Mouse (Mus musculus) leukemia stem cell, adult 10-12 weeks (primary cell): ENCODE measurements around the gene Tmem237. TPM values are rescaled to one million over a fixed set of nuclear protein-coding genes. Genes with fewer than 3 reads are reported as not detected.

ENCODE experiments used
- polyA plus RNA-seq: library from polyadenylated mRNA; stranded (reverse); fragments of >175 nt; gene quantifications from 2 replicates; pipeline ENCODE4 v1.2.3, GENCODE M21; 2012; ENCODE audit warnings: low replicate concordance

Gene Tmem237
- 0.41 and 2.6 TPM in 2 replicates for polyA plus RNA-seq

DNA sequence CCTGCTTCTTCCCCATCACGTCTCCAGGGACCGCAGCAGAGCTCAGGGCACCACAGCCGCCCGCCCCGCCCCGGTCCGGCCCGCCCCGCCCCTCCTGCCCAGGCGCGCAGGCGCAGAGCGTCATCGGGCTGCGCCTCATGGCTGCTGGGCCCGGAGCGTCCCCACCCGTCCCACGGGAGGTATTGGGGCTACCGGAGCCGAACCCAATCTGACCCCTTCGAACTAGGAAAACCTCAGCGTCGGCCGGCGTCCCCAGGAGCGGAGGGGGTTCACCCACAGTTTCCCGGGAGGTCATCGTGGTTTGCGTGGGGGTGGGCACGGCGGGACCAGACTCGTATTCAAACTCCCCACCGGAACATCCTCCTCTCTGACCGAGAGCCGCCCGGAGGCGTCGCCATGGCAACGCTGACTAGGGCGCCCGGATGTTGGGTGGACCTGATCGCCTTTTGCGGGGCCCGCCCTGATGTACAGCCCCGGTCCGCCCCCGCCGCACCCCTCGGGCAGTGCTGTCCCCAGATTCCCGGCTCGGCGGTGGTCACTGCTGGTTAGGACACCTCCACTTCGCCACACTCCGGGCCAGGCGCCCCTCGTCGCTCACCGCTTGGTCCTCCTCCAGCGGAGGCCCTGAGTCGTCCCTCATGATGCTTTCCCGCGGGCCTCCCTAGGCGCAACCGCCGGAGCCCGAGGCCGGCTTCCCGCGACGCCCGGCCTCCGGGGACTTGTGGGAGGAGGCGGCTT, at the start of gene Tmem237:
Gene Tmem237 (minus strand): TSS at position 689 of the 738 bp plus-strand sequence.

DNA sequence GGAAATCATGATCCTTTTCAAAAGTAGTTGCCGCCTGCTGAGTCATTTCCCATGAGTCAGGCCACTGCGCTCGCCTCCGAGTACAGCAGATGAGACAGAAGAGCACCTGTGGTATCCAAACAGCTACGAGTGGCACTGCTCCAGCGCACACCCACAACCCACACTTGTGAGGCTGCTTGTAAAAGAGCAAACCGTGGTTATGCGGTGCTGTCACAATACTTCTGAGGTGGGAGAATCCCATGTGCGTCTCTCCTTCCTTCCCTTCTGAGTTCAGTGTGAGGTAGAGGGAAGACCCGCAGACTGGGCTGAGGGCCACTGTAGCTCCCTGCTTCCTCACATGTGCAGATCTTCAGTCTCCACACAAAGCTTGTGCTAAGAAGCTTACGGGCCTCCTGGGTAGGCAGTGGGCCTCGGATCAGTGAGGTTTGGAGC, 42.8 kb upstream of the Tmem237 start, which contains the start of gene Mpp4:
Gene Mpp4 (minus strand): TSS at position 360 of the 432 bp plus-strand sequence.

GRCm38 (mm10) chr1:59094705-59095104, 25.5 kb downstream of the Tmem237 start, which contains the start of gene C2cd6:
Gene C2cd6 (minus strand): TSS chr1:59094900.

Other genes starting within 250 kb of the Tmem237 start
- 197 and 524 TPM in 2 replicates for gene Trak2, start 147.0 kb downstream of the Tmem237 start, polyA plus RNA-seq
- 10.2 and 12.2 TPM in 2 replicates for gene Stradb, start 146.9 kb downstream of the Tmem237 start, polyA plus RNA-seq
- gene C2cd6, start 25.5 kb downstream of the Tmem237 start, polyA plus RNA-seq: not detected in 2 replicates
- 0.30 TPM in 1 of 2 replicates, not detected in the other for gene Mpp4, start 43.0 kb upstream of the Tmem237 start, polyA plus RNA-seq
- 0.33 and 1.5 TPM in 2 replicates for gene Als2, start 116.8 kb upstream of the Tmem237 start, polyA plus RNA-seq
- gene Cdk15, start 136.5 kb upstream of the Tmem237 start, polyA plus RNA-seq: not detected in 2 replicates